ENCODE assay signal across 12 mouse cellular contexts in genomic region chr3:52632635-52633034, GRCm38 (mm10).
"Had no signal": no experiment of that assay in that cellular context is flagged by ENCODE, and none has a peak within 500 bp of the region (broad histone marks: within the 10 kb centered on the region; RNA-seq: fewer than 3 reads in every experiment).

No protein-coding gene starts in this region.

- DNase-seq: kidney, adult 18-20 months; kidney, postnatal 4 days; right cerebral cortex, postnatal 14 days; thymus, postnatal 4 days had no signal

- H3K27me3 ChIP-seq: liver, embryonic 15.5 days; midbrain, embryonic 15.5 days; stomach, embryonic 15.5 days had no signal

- H3K4me2 ChIP-seq: liver, embryonic 11.5 days; liver, embryonic 15.5 days; midbrain, embryonic 15.5 days; stomach, embryonic 15.5 days had no signal

- ATAC-seq: inflammation-experienced regulatory T-cells, adult 6 months; midbrain, embryonic 15.5 days had no signal

- H3K27ac ChIP-seq: left cerebral cortex, adult 2 months; limb, embryonic 10.5 days; liver, embryonic 15.5 days; midbrain, embryonic 10.5 days; midbrain, embryonic 15.5 days; stomach, embryonic 15.5 days had no signal

- H3K4me3 ChIP-seq: left cerebral cortex, adult 2 months; limb, embryonic 10.5 days; liver, embryonic 15.5 days; midbrain, embryonic 10.5 days; midbrain, embryonic 15.5 days; stomach, embryonic 15.5 days had no signal

- H3K9ac ChIP-seq: liver, embryonic 15.5 days; midbrain, embryonic 15.5 days; stomach, embryonic 15.5 days had no signal

- H3K9me3 ChIP-seq: limb, embryonic 10.5 days; liver, embryonic 15.5 days; midbrain, embryonic 10.5 days; midbrain, embryonic 15.5 days; stomach, embryonic 15.5 days had no signal

- H3K4me1 ChIP-seq: limb, embryonic 10.5 days; midbrain, embryonic 10.5 days; midbrain, embryonic 15.5 days had no signal

- H3K36me3 ChIP-seq: limb, embryonic 10.5 days; liver, embryonic 15.5 days; midbrain, embryonic 10.5 days; midbrain, embryonic 15.5 days; stomach, embryonic 15.5 days had no signal
